Mouse (Mus musculus) thymus, postnatal 14 days (tissue): Measurements from ENCODE around the gene Dock1.

Source experiments
- DNase-seq: peaks from one replicate; pipeline ENCODE4 v3.0.0; 2021

Dock1 gene

DNA sequence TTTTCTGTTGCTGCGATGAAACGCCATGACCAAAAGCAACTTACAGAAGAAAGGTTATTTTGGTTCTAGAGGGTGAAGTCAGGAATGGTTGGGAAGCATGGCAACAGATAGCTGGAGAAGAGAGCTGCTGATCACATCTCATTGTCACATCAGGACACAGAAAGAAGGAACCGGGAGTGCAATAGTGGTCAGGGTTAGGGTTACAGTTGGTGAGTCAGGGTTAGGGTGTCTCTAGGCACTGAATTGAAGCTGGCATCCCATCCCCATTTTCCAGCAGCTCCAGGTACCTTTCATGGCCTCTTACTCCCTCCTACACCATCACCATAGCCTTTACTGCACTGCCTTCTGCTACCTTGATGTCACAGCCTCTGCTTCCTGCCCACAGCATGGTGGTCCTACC is 523.7 kb downstream of the Dock1 start:
- DNase-seq: no peak

DNA sequence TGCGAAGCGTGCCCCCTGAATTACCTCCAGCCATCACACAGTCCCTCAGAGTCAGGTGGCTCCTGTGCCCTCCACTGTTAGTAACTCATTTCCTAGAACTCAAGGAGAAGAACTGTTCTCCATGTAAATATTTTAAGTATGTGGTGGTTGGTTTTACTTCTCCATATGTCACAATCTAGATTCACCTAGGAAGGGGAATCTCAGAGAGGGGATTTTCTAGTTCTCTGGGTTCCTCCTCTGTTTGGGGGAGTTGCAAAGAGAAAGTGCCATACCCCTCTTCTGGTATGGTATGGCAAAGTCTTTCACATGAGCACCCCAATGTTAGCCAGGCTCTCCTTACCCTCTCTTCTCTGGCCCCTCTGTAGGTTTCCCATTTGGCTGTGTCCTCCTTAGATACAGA is 525.2 kb downstream of the Dock1 start:
- no peak for DNase-seq

DNA sequence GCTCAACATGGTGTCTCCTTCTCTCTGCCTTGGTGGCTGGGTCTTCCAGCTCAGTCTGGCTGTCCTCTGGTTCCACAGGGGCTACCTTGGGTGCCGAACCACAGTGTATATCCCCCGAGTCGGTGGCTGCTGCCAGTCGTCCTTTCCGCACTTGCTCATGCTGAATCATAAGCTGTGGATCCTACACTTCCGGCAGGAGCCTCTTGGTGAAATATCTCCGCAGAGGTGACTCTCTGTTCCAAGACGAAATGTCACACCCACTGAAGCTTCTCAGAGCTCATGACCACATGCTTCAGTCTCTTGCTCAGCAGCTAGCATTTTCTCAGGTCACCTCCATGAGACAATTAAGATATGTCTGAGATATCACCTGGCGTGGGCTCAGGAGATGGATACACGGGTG is 526.4 kb downstream of the Dock1 start:
- no peak for DNase-seq

DNA sequence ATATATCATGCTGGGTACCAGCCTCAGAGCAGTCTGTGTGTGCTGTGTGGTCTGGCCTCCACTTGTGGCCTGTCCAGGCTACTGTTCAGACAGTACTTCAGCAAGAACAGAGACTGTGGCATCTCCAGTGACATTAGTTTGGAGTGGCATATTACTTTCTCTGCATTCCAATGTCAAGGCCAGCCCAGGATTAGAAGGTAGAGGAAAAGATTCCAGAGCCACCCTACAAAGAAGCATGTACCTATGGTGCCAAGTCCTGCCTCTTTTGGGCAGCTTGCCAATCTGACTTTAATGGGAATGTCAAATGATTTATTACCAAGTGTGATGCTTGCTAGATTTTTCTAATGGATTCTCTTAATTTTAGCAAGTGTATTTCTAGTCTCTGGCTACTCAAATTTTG is 533.5 kb downstream of the Dock1 start:
- no peak for DNase-seq

DNA sequence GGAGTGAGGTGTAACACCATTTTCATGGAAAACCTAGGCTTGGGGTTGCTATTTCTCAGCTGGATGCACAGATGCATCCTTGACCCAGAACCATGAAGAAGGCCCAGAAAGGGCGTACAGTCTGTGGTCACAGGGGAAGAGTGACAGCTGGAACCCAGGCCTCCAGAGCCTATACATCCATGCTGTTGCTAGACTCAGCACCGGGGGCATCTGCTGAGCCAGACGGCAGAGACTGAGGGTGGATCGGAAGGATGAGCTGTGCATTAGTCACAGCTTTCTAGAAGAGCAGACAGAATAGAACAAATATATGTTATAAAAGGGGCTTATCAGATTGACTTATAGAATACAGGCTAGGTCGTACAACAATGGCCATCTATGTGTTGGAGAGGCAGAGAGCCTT is 534.7 kb downstream of the Dock1 start:
- no peak for DNase-seq

DNA sequence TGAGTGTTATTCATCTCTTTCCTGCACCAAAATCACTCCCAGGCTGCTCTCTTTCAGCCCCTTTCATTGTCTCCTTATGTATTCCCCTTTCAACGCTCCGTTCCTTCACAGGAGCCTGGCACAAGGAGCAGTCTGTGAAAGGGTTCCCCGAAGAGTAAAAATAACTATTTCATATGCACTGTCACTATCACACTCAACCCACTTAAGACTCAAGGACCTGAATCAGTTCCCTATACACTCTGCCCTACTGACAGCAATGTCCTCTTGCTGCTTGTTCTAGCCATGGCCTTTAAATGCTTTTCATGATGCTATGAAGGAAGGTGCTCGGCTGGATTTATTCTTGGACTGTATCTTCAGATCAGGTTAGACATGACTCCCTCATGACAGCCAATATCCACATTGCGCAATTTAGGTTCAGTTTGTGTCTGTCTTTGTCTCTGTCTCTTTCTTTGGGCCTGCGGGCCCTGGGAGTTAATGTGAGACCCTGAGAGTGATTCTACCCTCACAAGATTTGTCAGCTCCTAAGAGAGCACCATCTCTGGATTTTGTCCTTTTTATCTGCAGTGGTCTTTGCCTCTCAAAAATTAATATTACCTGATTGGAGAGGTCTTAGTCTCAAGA is 538.6 kb downstream of the Dock1 start:
- no peak for DNase-seq

DNA sequence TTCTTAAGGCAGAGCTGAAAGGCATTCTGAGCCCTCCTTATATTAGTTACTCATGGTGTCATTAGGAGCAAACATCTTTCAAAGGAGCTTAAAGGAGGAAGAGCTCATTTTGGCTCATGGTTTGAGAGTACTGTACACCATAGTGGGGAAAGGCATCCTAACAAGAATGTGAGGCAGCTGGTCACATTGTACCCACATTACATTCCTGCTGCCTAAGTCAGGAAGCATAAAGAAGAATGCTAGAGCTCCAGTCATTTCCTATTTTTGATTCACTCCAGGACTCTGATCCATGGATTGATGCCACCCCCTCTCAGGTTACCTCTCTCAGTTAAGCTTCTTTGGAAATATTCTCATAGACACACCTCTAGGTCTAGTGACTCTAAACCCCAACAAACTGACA is 539.8 kb downstream of the Dock1 start:
- DNase-seq: no peak

DNA sequence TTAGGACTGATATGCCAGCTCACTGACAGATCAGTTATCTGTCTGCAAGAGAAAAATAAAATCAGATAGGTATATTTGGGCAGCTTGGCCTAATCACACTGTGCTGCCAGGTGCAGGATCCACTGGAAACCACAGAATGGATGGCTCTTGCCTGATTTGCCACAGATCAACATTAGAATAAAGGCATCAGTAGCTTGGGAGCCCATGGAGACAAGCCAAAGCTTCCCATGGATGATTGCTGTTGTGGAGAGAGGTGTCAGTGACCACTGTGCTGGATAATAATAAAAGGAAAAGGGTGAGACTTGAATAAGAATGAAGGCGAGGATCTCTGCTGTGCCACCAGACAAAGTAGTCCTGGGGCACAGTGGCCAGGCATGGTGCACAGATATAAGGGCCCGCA is 540.4 kb downstream of the Dock1 start:
- DNase-seq: no peak

DNA sequence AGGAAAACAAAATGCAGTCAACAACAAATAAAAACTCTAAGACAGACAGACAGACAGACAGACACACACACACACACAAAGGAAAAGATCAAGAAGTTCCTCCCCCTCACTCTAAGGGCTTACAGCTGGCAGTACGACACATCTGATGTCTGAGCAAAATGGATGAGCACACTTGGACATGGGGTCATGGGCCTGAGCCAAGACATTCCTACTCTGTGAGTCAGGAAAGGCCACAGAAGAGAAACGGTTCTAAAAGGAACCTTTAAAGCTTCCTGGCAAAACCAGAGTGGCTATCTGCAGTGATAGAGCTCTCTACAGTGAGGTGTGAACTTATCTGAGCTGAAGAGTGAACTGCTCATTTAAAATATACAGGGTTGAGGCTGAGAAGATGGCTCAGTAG is 542.1 kb downstream of the Dock1 start:
- DNase-seq: no peak

DNA sequence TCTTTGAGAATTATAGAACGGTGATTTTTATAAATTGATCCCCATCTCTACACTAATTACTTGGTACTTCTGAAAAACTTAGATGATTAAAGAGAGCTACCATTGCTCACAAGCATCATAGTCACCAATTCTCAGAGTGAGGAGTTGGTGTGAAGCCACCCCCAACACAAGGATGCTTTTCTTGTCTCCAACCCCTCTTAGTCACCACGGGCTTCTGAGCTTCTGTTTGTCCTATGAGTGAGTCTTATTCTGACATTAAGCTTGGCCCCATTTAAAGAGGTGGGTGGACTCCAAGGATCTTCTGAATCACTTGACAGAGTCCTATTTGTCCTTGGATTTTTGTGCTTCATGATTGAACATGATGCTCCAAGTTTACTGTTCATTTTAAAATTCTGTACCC is 551.0 kb downstream of the Dock1 start:
- no peak for DNase-seq
